Mouse (Mus musculus): ENCODE measurements around the gene Cd5l. TPM values are rescaled to one million over a fixed set of nuclear protein-coding genes. Genes with fewer than 3 reads are reported as not detected.
A peak's percentile ranks its signal among the peaks of the same experiment; 100 is the strongest.
"Not testable (repeated sequence)": the region's sequence is repeated elsewhere in the genome, so short reads cannot be mapped to it uniquely, and the experiment has no call there.

Gene Cd5l
- polyA plus RNA-seq, 1 experiment from 2014 or later: not detected

DNA sequence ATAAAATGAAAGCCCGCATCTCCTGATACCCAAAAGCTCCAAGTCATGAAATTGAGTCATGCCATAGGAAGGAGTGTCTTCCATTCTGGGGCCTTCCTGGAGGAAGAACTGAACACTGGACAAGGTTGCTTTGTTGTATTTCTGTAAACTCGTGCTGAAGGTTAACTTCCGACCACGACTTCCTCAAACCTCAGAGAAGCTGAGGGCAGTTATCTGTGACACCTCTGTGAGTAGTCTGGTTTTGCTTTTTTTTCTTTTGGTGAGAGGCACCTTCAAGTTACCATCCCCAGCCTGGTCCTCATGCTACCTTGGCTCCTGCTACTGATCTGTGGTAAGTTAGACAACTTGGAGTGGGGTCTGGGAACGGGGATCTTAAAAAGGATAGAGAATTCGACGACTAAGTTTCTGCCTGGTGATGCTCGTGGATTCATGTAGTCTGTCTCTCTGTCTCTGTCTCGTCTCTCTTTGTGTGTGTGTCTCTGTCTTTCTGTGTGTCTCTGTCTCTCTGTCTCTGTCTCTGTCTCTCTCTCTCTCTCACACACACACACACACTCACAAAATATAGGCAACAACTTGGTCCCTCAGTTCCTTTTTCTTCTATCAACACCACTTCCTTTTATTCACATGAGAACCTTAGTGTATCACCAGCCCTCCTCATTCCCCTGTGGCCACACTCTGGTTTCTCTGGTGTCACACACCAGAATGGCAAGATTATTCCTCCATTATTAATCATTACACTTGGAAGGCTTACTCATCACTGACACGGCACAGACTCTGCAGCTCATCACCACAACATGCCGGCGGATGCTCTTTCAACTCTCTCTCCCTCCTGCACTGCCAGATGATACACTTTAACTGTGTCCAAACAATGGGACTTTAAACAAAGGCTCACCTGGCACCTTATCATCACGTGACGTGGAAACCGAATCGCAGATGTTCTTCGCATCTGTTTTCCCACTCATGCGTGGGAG lies 18.8 kb downstream of the Cd5l start, which contains the start of gene Fcrl1:
TSS of gene Fcrl1 (plus strand) at position 193 of the 971 bp plus-strand sequence.
- ATAC-seq (peak; percentile 88), DNase-seq (ENCODE audit: low read depth, low spot score) (peak; percentile 60)
- in situ Hi-C loops (cut with MboI; ENCODE audit: low pct_unique_long_range_greater_than_20kb): no loop called here
- ChIA-PET CTCF (no interaction called here), POLR2A (no interaction called here)
- H3K27me3 ChIP-seq: no peaks in the 10 kb centered on the region
- no peak for TF ChIP-seq CTCF (IDR thresholded peaks at IDR 0.05)

DNA sequence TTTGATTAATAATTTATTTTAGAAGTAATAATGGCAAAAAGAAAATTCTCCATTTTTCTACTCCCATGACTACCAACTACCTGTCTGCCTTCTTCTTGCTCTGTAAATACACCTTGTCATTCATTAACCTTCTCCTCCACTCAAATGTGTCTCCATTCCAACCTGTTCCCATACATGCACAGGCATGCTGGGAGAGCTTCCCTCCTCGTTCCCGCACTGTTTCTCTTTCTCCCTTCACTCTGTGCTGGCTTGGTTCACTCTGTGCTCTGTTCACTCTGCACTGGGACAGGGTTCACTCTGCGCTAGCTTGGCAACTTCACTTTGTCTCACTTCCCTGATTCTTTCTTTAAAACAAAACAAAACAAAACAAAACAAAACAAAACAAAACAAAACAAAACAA lies 19.5 kb downstream of the Cd5l start:
- no peak for TF ChIP-seq CTCF (IDR thresholded peaks at IDR 0.05)
- ATAC-seq (no peak), DNase-seq (ENCODE audit: low read depth, low spot score) (no peak)
- ChIA-PET CTCF (no interaction called here), POLR2A (no interaction called here)
- H3K27me3 ChIP-seq: no peaks in the 10 kb centered on the region
- in situ Hi-C loops (cut with MboI; ENCODE audit: low pct_unique_long_range_greater_than_20kb): no loop called here

DNA sequence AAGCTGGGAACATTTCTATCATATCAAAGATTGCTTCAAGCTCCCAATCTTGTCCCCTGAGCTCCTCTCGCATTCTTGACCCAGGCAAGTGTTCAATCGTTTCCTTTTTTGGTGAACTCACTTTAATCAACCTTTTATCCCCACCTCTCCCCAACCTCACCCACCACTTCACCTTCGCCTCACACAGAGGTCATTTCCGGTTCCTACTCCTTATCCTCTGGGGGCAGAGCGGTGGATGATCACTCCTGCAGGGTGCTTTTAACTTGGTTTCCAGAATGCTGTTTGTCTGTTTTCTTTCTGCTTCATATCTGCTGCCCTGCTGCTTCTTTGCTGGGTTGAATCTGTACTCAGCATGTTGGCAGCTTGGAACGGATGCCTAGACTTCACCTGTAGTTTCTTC lies 20.0 kb downstream of the Cd5l start:
- TF ChIP-seq CTCF (IDR thresholded peaks at IDR 0.05): no peak
- in situ Hi-C loops (cut with MboI; ENCODE audit: low pct_unique_long_range_greater_than_20kb): no loop called here
- H3K27me3 ChIP-seq: no peaks in the 10 kb centered on the region
- CTCF ChIA-PET: no interaction called here
- POLR2A ChIA-PET: no interaction called here
- ATAC-seq (no peak), DNase-seq (ENCODE audit: low read depth, low spot score) (no peak)

DNA sequence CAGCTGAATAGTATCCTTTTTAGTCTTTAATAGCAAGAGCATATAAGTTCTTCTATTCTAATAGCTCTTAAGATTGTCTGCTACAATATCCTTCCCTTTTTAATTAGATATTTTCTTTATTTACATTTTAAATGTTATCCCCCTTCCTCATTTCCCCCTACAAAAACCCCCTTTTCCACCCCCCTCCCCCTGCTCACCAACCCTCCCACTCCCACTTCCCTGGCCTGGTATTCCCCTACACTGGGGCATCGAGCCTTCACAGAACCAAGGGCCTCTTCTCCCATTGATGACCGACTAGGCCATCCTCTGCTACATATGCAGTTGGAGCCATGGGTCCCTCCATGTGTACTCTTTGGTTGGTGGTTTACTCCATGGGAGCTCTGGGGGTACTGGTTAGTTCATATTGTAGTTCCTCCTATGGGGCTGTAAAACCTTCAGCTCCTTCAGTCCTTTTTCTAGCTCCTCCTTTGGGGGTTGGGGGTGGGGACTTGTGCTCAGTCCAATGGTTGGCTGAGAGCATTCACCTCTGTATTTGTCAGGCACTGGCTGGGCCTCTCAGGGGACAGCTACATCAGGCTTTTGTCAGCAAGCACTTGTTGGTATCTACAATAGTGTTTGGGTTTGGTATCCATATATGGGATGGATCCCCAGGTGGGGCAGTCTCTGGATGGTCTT lies 22.1 kb downstream of the Cd5l start:
- POLR2A ChIA-PET: interaction anchor here (0.8 kb wide), 1 partner anchor 295 kb away, joined by 5 read pairs; no protein-coding TSS in a partner anchor
- CTCF ChIA-PET: interaction anchor here (1.1 to 1.8 kb wide), 2 partner anchors 10 to 28 kb away, joined by 3 to 5 read pairs; no protein-coding TSS in a partner anchor
- in situ Hi-C loops (cut with MboI; ENCODE audit: low pct_unique_long_range_greater_than_20kb); ATAC-seq; H3K27me3 ChIP-seq; DNase-seq (ENCODE audit: low read depth, low spot score): not testable (repeated sequence)

DNA sequence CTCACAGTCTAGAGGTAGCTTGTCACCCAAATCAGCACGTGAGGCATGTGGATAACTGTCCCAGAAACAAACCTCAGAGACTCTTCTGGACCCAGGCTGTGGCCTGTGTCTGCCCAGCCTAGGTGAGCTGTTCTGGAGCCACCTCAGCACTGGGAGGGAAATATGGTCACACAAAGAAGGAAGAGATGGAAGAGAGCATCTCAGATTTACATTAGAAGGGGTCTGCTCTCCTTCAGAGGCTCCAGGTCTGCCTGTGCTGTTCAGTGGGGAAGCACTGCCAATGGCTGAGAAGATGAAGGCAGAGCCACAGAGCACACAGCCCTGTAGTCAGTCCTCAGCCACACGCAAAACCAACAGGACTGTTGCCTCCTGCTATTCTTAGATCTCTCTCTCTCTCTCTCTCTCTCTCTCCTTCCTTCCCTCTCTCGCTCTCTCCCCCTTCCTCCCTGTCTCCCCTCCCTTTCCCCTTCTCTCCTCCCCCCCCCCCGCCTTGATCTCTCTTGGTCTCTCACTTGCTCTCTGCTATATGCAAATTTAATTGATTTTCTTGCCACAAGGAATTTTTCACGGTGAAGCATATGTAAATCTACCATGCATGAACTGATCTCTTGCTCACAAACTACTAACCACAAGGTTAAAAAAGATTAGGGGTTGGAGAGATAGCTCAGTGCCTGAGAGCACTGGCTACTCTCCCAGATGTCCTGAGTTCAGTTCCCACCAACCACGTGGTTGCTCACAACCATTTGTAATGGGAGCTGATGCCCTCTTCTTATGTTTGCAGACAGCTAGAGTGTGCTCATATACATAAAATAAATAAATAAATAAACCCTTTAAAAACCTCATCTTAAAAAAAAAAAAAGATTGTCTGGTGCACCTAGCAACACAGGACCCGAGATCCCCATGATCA lies 24.4 kb downstream of the Cd5l start:
- in situ Hi-C loops (cut with MboI; ENCODE audit: low pct_unique_long_range_greater_than_20kb): no loop called here
- peaks cover 3% of the 10 kb centered on the region for H3K27me3 ChIP-seq
- DNase-seq (ENCODE audit: low read depth, low spot score) (no peak), ATAC-seq (no peak)
- ChIA-PET POLR2A (no interaction called here), CTCF (interaction anchor here (0.6 to 1.8 kb wide), 2 partner anchors 12 to 396 kb away, joined by 3 read pairs; no protein-coding TSS in a partner anchor)
- no peak for TF ChIP-seq CTCF (IDR thresholded peaks at IDR 0.05)

DNA sequence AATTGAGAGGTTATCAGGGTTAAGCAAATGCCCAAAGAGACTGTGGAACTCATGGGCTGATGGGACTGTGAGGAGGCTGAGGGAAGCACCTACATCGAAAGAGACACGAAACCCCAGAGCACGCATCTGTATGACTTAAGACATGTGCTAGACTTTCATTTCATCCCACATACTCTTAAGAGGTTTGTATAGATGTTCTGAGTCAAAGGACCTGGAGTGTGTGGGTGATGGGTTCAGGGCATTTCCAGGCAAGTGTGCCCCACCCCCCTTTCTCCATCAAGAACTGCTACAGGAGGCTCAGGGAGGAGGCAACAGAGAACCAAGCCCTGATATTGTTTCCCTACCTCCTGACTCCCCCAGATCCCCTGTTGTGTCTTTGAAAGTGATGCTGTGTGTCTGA lies 25.6 kb downstream of the Cd5l start:
- ChIA-PET POLR2A (no interaction called here), CTCF (no interaction called here)
- ATAC-seq: no peak
- H3K27me3 ChIP-seq: peaks cover 3% of the 10 kb centered on the region
- no peak for TF ChIP-seq CTCF (IDR thresholded peaks at IDR 0.05)
- DNase-seq (ENCODE audit: low read depth, low spot score): no peak
- in situ Hi-C loops (cut with MboI; ENCODE audit: low pct_unique_long_range_greater_than_20kb): no loop called here

DNA sequence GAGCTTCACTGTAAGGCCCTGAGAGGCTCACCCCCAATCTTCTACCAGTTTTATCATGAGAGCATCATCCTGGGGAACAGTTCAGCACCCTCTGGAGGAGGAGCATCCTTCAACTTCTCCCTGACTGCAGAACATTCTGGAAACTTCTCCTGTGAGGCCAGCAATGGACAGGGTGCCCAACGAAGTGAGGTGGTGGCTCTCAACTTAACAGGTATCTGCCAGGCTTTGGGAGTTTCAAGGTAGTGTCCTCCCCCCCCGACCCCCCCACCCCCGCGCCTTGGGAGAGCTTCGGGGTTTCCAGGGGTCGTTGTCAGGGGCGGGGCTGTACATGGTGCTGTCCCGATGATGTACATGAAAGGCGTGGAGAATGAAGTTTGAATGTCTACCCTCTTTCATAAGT lies 27.4 kb downstream of the Cd5l start:
- ChIA-PET POLR2A (no interaction called here), CTCF (interaction anchor here (0.9 to 1.2 kb wide), 2 partner anchors 10 to 18 kb away, joined by 3 to 4 read pairs; no protein-coding TSS in a partner anchor)
- no peak for TF ChIP-seq CTCF (IDR thresholded peaks at IDR 0.05)
- ATAC-seq (no peak), DNase-seq (ENCODE audit: low read depth, low spot score) (no peak)
- H3K27me3 ChIP-seq: peaks cover 3% of the 10 kb centered on the region
- in situ Hi-C loops (cut with MboI; ENCODE audit: low pct_unique_long_range_greater_than_20kb): no loop called here

DNA sequence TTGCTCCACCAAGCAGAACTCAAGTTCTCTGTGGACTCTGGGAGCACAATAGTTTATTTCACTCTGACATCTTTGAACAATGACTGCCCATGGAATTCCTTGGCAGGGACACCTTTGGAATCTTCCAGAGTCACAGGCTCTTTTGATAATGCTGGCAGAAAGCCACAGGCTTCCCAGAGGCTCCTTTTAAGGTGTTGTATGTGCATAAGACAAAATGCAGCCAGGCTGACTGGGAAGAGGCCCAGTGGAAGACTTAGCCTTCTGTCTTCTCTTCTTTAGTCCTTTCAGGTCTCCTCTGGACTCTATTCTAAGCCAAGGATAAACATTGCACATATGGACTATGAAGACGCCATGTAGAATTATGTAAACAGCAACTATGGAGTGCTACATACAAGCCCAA lies 33.3 kb downstream of the Cd5l start:
- H3K27me3 ChIP-seq: no peaks in the 10 kb centered on the region
- ATAC-seq (no peak), DNase-seq (ENCODE audit: low read depth, low spot score) (no peak)
- in situ Hi-C loops (cut with MboI; ENCODE audit: low pct_unique_long_range_greater_than_20kb): no loop called here
- POLR2A ChIA-PET: no interaction called here
- TF ChIP-seq CTCF (IDR thresholded peaks at IDR 0.05): no peak
- CTCF ChIA-PET: interaction anchor here (1.4 kb wide), 1 partner anchor 12 kb away, joined by 3 read pairs; no protein-coding TSS in a partner anchor

DNA sequence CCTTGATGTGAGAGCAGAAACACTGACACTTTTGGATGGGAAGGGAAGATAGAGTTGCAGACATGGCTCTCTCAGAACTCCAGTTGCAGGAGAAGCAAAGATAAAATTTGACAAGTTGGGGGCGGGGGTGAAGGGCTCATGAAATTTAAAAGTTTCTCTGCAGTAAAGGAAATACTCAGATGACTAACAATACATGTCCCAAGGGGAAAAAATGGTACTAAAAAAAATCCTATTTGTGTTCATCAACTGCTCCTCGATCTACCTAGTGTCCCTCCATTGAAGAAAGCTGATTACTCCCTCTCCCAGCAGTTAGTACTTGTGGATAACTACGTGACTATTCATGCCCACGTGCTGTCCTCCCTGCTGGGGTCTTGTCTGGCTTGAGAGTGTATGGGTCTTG lies 41.1 kb downstream of the Cd5l start:
- POLR2A ChIA-PET: no interaction called here
- ATAC-seq (no peak), DNase-seq (ENCODE audit: low read depth, low spot score) (no peak)
- in situ Hi-C loops (cut with MboI; ENCODE audit: low pct_unique_long_range_greater_than_20kb): no loop called here
- CTCF ChIA-PET: interaction anchor here (1.3 to 1.7 kb wide), 2 partner anchors 9 to 11 kb away, joined by 3 to 4 read pairs; no protein-coding TSS in a partner anchor
- H3K27me3 ChIP-seq: peaks cover 27% of the 10 kb centered on the region
- no peak for TF ChIP-seq CTCF (IDR thresholded peaks at IDR 0.05)

DNA sequence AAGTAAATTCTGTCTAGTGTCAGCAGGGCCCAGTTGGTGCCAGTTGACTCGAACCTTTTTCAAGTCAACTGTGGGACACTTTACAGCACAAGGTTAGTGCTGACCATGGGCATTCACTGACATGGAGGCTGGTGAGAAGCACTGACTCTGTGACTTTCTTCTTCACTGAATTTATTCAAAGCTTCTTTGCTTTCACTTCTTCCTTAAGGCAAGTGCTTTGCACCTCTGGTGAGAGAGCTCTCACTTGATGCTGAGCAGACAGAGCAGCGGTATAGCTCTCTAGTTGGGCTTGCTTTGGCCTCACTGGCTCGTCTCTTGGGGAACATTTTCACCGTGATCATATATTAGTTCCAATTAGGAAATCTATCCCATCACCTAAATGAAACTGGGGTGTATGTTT lies 42.2 kb downstream of the Cd5l start:
- ChIA-PET CTCF (interaction anchor here (1.1 to 1.7 kb wide), 2 partner anchors 8 to 104 kb away, joined by 3 to 4 read pairs; no protein-coding TSS in a partner anchor), POLR2A (interaction anchor here (0.5 kb wide), 1 partner anchor 309 kb away, joined by 3 read pairs; no protein-coding TSS in a partner anchor)
- peaks cover 27% of the 10 kb centered on the region for H3K27me3 ChIP-seq
- no peak for TF ChIP-seq CTCF (IDR thresholded peaks at IDR 0.05)
- in situ Hi-C loops (cut with MboI; ENCODE audit: low pct_unique_long_range_greater_than_20kb): loop anchor here (5.0 kb wide), 2 partner anchors 68 to 158 kb away; no protein-coding TSS in a partner anchor
- ATAC-seq: no peak
- no peak for DNase-seq (ENCODE audit: low read depth, low spot score)

Data from Patski (cell line).